Mouse (Mus musculus) layer of hippocampus, adult 2 months (tissue): ENCODE measurements around the gene Ttc39d. TPM values are rescaled to one million over a fixed set of nuclear protein-coding genes. Genes with fewer than 3 reads are reported as not detected.
"Not testable (repeated sequence)": the region's sequence is repeated elsewhere in the genome, so short reads cannot be mapped to it uniquely, and the experiment has no call there.

Experiments used
- DNase-seq, 2 experiments: peaks; one replicate each; pipeline ENCODE4 v3.0.0; 2022; ENCODE audit warnings: low spot score in 2 of 2
- H3K27ac ChIP-seq: fragments of 200-600 bp; 2 replicates; pipeline ENCODE4 v1.8.1; 2022
- H3K4me3 ChIP-seq: fragments of 200-600 bp; 2 replicates; pipeline ENCODE4 v1.8.1; 2022; ENCODE audit warnings: mild to moderate bottlenecking
- CTCF ChIP-seq: fragments of 200-600 bp; conservative IDR thresholded peaks from 2 replicates; pipeline ENCODE4 v1.8.1; 2022; ENCODE audit warnings: antibody characterized with exemption, mild to moderate bottlenecking, moderate library complexity
- total RNA-seq, 2 experiments: library from RNA; stranded (reverse); gene quantifications; 2 replicates each; pipeline ENCODE4 v1.2.3; 2021

Ttc39d gene
- total RNA-seq, 2 experiments from 2014 or later, result 0.15 to 0.28 TPM

- TF ChIP-seq CTCF, result no peak
- Histone ChIP-seq H3K4me3 (no peak overlapping the region), H3K27ac (no peak overlapping the region)
- DNase-seq, result no peak
Observed at GRCm38 (mm10) chr17:80173708-80174107, 33.6 kb upstream of the Ttc39d start.

DNA sequence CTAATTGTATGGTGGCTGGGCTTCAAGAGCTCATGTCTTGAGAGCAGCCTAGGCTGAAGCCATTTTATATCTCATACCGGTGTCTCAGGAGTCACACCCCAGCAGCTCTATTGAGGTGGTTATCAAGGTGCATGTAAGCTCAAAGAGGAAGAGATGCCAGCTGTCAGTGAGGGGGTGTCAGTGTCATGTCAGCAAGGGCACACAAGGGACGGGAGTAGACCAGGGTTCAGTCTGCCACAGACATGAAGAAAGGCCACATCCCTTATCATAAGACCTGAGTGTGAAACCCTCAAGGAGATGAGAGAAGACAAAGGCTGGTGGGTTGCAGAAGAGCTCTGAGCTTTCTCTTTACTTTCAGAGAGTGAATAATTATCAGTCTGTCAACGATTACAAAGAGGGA is 33.1 kb upstream of the Ttc39d start:
- no peak for DNase-seq
- Histone ChIP-seq H3K27ac (no peak overlapping the region), H3K4me3 (no peak overlapping the region)
- TF ChIP-seq CTCF, result no peak

GRCm38 (mm10) chr17:80174699-80175385 is 32.4 kb upstream of the Ttc39d start:
- H3K27ac ChIP-seq, result no peak overlapping the region
- no peak overlapping the region for H3K4me3 ChIP-seq
- TF ChIP-seq CTCF, result no peak
- DNase-seq, result no peak

- no peak for TF ChIP-seq CTCF
- DNase-seq, result no peak
- Histone ChIP-seq H3K4me3 (no peak overlapping the region), H3K27ac (no peak overlapping the region)
Observed at GRCm38 (mm10) chr17:80175386-80175739, 31.9 kb upstream of the Ttc39d start.

DNA sequence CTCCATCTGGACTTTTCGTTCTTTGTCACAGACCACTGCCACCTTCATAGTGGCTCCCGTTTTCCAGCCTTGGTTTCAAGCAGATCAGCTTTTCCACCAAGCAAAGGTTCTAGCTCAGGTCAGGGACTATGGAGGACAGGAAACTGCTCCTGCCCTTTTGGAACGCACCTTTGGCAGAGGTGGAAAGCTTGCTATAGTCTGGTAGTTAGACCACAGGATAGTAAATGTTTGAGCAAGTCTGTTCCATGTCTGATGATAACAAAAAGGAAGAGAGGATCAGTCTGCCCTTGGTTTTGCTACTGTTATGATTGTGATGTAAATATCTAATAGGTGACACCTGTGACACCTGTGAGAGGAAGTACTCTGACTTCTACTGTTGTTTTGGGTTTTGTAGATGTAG is 31.3 kb upstream of the Ttc39d start:
- H3K27ac ChIP-seq, result no peak overlapping the region
- no peak for TF ChIP-seq CTCF

DNA sequence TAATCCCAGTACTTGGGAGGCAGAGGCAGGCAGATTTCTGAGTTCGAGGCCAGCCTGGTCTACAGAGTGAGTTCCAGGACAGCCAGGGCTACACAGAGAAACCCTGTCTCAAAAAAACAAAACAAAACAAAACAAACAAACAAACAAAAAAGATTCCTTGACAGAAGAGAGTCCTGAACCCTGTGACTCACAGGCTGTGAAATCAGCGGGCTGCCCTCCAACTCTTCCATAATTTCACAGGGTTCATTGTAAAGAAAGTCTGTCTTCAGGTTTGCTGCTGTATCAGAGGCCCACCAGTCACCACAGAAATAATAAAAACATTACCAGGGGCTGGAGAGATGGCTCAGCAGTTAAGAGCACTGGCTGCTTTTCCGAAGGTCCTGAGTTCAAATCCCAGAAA is 28.4 kb upstream of the Ttc39d start:
- not testable (repeated sequence) for DNase-seq, H3K27ac ChIP-seq

More for the DNA sequence above, 31.3 kb upstream of the Ttc39d start:
- no peak for DNase-seq
- no peak overlapping the region for H3K4me3 ChIP-seq

DNA sequence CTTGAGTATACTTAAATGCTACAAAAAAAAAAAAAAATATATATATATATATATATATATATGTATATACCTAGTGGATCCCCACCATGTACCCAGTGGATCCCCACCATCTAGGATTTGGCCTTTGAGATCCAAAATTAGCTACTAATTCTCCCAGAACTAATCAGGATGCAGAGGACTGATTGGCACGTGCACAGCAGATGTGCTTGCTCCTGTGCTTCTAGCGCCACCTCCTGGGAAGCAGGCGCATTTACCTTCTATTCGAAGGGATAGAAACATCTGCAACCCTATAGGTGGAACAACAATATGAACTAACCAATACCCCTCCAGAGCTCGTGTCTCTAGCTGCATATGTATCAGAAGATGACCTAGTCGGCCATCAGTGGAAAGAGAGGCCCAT is 27.3 kb upstream of the Ttc39d start:
- Histone ChIP-seq H3K27ac (no peak overlapping the region), H3K4me3 (no peak overlapping the region)
- peak; percentile 72 to 76 for DNase-seq
- TF ChIP-seq CTCF, result peak; percentile 82

More for the DNA sequence above, 28.4 kb upstream of the Ttc39d start:
- H3K4me3 ChIP-seq, result not testable (repeated sequence)

DNA sequence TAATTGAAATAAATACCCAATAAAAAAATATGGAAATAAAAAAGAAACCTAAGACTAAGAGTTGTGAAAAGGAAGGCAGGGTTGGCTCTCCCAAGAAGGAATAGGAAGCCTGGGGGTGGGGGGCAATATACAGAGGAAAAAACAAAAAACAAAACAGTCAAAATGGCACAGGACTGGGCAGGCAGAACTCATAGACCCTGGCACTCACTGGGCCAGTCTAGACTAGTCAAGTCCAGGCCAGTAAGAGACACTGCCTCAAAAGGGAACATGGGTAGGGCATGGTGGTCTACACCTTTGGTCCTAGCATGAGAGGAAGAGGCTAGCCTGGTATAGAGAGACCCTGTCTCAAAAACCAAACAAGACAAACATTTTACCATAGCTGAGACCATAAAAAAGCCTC is 26.8 kb upstream of the Ttc39d start:
- no peak overlapping the region for H3K4me3 ChIP-seq
- DNase-seq, result no peak
- no peak for TF ChIP-seq CTCF

GRCm38 (mm10) chr17:80183615-80184014 is 23.6 kb upstream of the Ttc39d start:
- Histone ChIP-seq H3K4me3 (no peak overlapping the region), H3K27ac (no peak overlapping the region)
- TF ChIP-seq CTCF, result no peak
- no peak for DNase-seq

More for the DNA sequence above, 26.8 kb upstream of the Ttc39d start:
- no peak overlapping the region for H3K27ac ChIP-seq

GRCm38 (mm10) chr17:80193075-80193474 is 14.2 kb upstream of the Ttc39d start:
- DNase-seq, result peak; percentile 23 to 30
- H3K27ac ChIP-seq, result no peak overlapping the region
- TF ChIP-seq CTCF, result peak; percentile 82
- no peak overlapping the region for H3K4me3 ChIP-seq

- DNase-seq, result no peak
- Histone ChIP-seq H3K4me3 (no peak overlapping the region), H3K27ac (no peak overlapping the region)
- TF ChIP-seq CTCF, result no peak
Observed at GRCm38 (mm10) chr17:80199160-80199778, 8.0 kb upstream of the Ttc39d start.

- Histone ChIP-seq H3K4me3 (peak overlapping the region; percentile 100), H3K27ac (peak overlapping the region; percentile 99)
- no peak for TF ChIP-seq CTCF
- no peak for DNase-seq
Observed at GRCm38 (mm10) chr17:80205657-80206056, 1.6 kb upstream of the Ttc39d start.

GRCm38 (mm10) chr17:80206301-80206670 is 974 bp upstream of the Ttc39d start:
- Histone ChIP-seq H3K4me3 (peak overlapping the region; percentile 100), H3K27ac (peak overlapping the region; percentile 99)
- TF ChIP-seq CTCF, result no peak
- no peak for DNase-seq

- not testable (repeated sequence) for DNase-seq, H3K27ac ChIP-seq, H3K4me3 ChIP-seq
Observed at GRCm38 (mm10) chr17:80213998-80214397, 6.7 kb downstream of the Ttc39d start.
